Mouse (Mus musculus) mesoderm, embryonic 11.5 days (tissue): ENCODE data around the gene Acta1.

Experiments used
- DNase-seq: peaks from one replicate; pipeline ENCODE4 v3.0.0-alpha.2; 2012; ENCODE audit warnings: low read depth, low spot score

Acta1 gene

DNA sequence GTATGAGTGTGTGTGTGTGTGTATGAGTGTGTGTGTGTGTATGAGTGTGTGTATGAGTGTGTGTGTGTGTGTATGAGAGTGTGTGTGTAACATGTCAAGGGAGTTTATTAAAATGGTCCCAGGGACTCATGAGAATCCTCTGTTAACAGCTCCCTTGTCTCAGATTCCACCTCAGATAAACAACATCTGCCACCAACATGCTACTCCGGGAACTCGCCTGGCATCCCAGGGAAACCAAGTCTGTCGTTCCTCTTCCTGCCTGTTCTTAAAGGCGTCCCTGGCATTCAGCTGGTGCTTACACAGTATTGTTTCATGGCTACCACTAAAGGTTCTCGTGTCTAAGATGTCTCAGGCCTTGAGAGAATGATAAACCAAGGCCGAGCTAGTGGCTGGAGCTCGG is 50.2 kb downstream of the Acta1 start:
- DNase-seq: no peak

- DNase-seq: no peak
Measured at GRCm38 (mm10) chr8:123842086-123842485, 52.5 kb downstream of the Acta1 start.
